Mouse (Mus musculus) embryonic facial prominence, embryonic 12.5 days (tissue): ENCODE results near the gene Kcnh7. TPM values are rescaled to one million over a fixed set of nuclear protein-coding genes. Genes with fewer than 3 reads are reported as not detected.

Experiments used
- ATAC-seq: fragments of 200-750 bp; cut with Nextera tagmentation; 2 replicates; pipeline ENCODE4 v1.8.0; 2017; ENCODE audit not compliant: insufficient number of reproducible peaks, insufficient read depth, low FRiP score, low TSS enrichment
- H3K27ac ChIP-seq: fragments of 300-500 bp; sonication (generic); 2 replicates; pipeline ENCODE4 v1.5.1; 2016; ENCODE audit warnings: mild to moderate bottlenecking
- H3K27me3 ChIP-seq: fragments of 300-500 bp; sonication (generic); 2 replicates; pipeline ENCODE4 v1.6.1; 2016; ENCODE audit warnings: mild to moderate bottlenecking, moderate library complexity
- H3K36me3 ChIP-seq: fragments of 300-500 bp; sonication (generic); 2 replicates; pipeline ENCODE4 v1.6.1; 2016; ENCODE audit warnings: mild to moderate bottlenecking
- H3K4me1 ChIP-seq: fragments of 300-500 bp; sonication (generic); 2 replicates; pipeline ENCODE4 v1.6.1; 2016
- H3K4me2 ChIP-seq: fragments of 300-500 bp; sonication (generic); replicated peaks from 2 replicates; pipeline ENCODE4 v1.6.1; 2016; ENCODE audit warnings: mild to moderate bottlenecking, moderate library complexity
- H3K4me3 ChIP-seq: fragments of 300-500 bp; sonication (generic); 2 replicates; pipeline ENCODE4 v1.5.1; 2016; ENCODE audit warnings: mild to moderate bottlenecking
- H3K9ac ChIP-seq: fragments of 300-500 bp; sonication (generic); 2 replicates; pipeline ENCODE4 v1.6.1; 2016; ENCODE audit warnings: mild to moderate bottlenecking, moderate library complexity
- H3K9me3 ChIP-seq: fragments of 300-500 bp; sonication (generic); 2 replicates; pipeline ENCODE4 v1.6.1; 2016; ENCODE audit warnings: mild to moderate bottlenecking, moderate library complexity
- WGBS: fragments of 180-500 bp; shearing (Covaris S2); methylation state at CpG from one replicate; pipeline ENCODE4 v1.1.7; 2016; 5-methylcytosine and 5-hydroxymethylcytosine counted together
- polyA plus RNA-seq: library from polyadenylated mRNA; unstranded; fragments of >200 nt; fragmentation: Nextera tagmentation; extraction: Ambion mirVana; gene quantifications from 2 replicates; pipeline ENCODE4 v1.2.1, GENCODE M21; 2016

Kcnh7 gene
- polyA plus RNA-seq, 1 experiment from 2014 or later = 1.2 TPM

- WGBS = 58% methylated on average over 3 of the region's 3 CpGs
- no peak overlapping the region for H3K4me3 ChIP-seq
- no peaks in the 10 kb centered on the region for H3K4me1 ChIP-seq
- H3K4me2 ChIP-seq = no peak overlapping the region
- no peak overlapping the region for H3K27ac ChIP-seq
- no peak for ATAC-seq
- H3K27me3 ChIP-seq = no peaks in the 10 kb centered on the region
- no peak overlapping the region for H3K9ac ChIP-seq
- H3K9me3 ChIP-seq = no peaks in the 10 kb centered on the region
- no peaks in the 10 kb centered on the region for H3K36me3 ChIP-seq
These were observed 256.0 kb downstream of the Kcnh7 start for GRCm38 (mm10) chr2:62928065-62928464.

DNA sequence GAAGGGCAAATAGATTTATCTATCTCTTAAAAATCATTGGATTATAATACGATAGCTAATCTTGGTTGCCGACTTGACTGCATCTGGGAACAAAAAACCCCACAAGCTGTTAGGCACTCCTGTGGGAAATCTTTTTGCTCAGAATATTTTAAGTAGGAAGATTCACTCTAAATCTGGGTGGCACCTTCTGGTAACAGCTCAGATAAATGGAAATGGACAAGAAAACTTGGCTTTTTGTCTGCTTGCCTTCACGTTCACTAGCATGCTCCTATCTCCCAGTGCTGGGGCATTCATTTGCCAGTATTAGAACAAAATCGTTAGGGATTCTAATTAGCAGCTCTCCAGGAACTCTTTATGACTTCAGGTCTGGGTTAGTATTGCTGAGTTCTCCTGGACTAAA lies 260.3 kb downstream of the Kcnh7 start:
- H3K4me3 ChIP-seq = no peak overlapping the region
- no peak overlapping the region for H3K9ac ChIP-seq
- no peaks in the 10 kb centered on the region for H3K27me3 ChIP-seq
- 78% methylated on average over 4 of the region's 4 CpGs for WGBS
- H3K36me3 ChIP-seq = no peaks in the 10 kb centered on the region
- no peak overlapping the region for H3K27ac ChIP-seq
- ATAC-seq = no peak
- H3K4me1 ChIP-seq = no peaks in the 10 kb centered on the region
- no peak overlapping the region for H3K4me2 ChIP-seq
- no peaks in the 10 kb centered on the region for H3K9me3 ChIP-seq

DNA sequence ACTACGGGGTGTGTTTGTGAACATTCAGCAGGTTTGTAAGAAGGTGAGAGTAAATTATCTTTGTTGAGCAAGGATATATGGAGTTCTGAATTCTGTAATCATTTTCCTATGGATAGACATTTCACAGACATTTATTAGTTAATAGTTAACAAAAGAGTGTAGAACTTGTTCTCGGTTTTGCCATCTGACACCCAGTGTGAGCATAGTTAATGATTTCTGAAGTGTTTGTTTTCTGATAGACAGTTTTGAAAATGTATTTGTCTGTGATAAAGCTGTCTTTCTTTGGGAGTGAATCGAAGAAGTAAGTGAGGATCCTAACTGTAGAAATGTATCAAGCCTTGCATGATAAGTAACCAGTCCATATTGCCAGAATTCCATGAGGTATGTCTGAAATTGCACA lies 276.4 kb downstream of the Kcnh7 start:
- Histone ChIP-seq H3K36me3 (no peaks in the 10 kb centered on the region), H3K27ac (no peak overlapping the region), H3K4me1 (no peaks in the 10 kb centered on the region), H3K4me3 (no peak overlapping the region), H3K4me2 (no peak overlapping the region), H3K9me3 (no peaks in the 10 kb centered on the region), H3K9ac (no peak overlapping the region), H3K27me3 (no peaks in the 10 kb centered on the region)
- 91% methylated on average over 3 of the region's 3 CpGs for WGBS
- no peak for ATAC-seq

DNA sequence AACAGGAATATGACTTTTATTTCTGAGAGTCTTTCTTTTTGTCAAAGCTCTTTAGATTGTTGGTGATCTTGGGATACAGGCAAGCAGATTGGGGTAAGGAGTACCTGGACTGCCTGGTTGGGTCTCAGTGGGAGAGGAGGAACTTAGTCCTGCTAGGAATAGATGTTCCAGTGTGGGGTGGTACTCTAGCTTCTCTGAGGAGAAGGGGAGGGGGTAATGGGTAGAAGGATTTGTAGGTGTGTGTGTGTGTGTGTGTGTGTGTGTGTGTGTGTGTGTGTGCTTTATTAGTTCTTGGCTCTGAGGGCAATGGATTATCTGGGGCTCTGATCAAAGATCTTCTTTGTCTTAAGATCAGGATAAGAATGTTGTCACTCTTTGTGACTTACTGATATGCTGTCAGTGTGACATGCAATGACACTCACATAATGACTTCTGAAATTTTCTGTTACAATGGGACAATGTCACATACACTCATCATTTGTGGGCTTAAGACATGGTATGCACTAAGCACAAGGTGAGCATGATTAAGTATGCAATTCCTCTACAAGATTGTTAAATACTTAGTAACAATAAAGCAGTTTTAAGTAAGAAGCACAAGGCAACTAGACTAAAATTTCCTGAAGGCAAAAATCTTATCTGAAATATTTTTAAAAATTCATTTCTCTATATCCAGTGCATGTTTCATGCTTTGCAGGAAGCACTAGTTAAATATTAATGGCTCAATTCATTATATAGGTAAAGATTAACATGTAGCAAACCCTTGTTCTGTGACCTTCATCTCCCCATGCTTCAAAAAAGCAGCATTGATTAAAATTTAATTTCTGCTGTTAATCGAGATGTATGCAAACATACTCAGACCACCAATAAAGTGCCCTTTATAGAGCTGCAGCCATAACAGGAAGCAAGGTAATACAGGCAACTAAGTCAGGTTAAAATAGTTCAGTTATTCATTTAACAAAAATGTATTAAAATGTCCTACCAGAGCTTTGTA lies 281.4 kb downstream of the Kcnh7 start:
- no peak for ATAC-seq
- H3K27me3 ChIP-seq = no peaks in the 10 kb centered on the region

GRCm38 (mm10) chr2:62878763-62879162 lies 305.3 kb downstream of the Kcnh7 start:
- WGBS = 77% methylated on average over 4 of the region's 4 CpGs
- H3K27ac ChIP-seq = no peak overlapping the region
- no peaks in the 10 kb centered on the region for H3K9me3 ChIP-seq
- no peaks in the 10 kb centered on the region for H3K4me1 ChIP-seq
- H3K9ac ChIP-seq = no peak overlapping the region
- H3K4me3 ChIP-seq = no peak overlapping the region
- H3K36me3 ChIP-seq = no peaks in the 10 kb centered on the region
- H3K4me2 ChIP-seq = no peak overlapping the region
- no peak for ATAC-seq
- H3K27me3 ChIP-seq = no peaks in the 10 kb centered on the region

More for the DNA sequence above, 281.4 kb downstream of the Kcnh7 start:
- Histone ChIP-seq H3K4me3 (no peak overlapping the region), H3K9me3 (no peaks in the 10 kb centered on the region), H3K36me3 (no peaks in the 10 kb centered on the region), H3K27ac (no peak overlapping the region), H3K4me2 (no peak overlapping the region), H3K4me1 (no peaks in the 10 kb centered on the region), H3K9ac (no peak overlapping the region)
- WGBS = 75% methylated on average over 1 of the region's 1 CpGs

DNA sequence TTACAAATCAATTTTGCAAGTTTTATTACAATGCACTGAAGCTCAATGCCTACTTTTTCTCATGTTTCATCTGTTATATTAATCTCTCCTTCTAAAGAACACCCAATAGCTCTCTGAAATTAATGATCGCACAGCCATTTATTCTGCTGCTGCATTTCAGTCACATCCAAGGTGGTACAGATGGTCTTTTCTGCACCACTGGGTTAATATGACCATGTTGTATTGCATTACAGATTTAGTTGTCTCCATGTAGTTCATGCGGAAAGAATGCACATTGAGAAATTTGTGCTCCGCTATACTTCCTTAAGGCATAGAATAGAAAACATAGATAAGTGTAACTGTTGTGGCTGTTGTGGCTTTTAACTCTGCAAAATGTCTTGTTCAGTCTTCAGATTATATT lies 328.7 kb downstream of the Kcnh7 start:
- no peak overlapping the region for H3K27ac ChIP-seq
- H3K27me3 ChIP-seq = no peaks in the 10 kb centered on the region
- H3K4me2 ChIP-seq = no peak overlapping the region
- no peak for ATAC-seq
- H3K4me3 ChIP-seq = no peak overlapping the region
- no peaks in the 10 kb centered on the region for H3K9me3 ChIP-seq
- WGBS = 85% methylated on average over 3 of the region's 3 CpGs
- H3K9ac ChIP-seq = no peak overlapping the region
- H3K36me3 ChIP-seq = no peaks in the 10 kb centered on the region
- no peaks in the 10 kb centered on the region for H3K4me1 ChIP-seq

- Histone ChIP-seq H3K4me1 (no peaks in the 10 kb centered on the region), H3K27me3 (no peaks in the 10 kb centered on the region), H3K36me3 (no peaks in the 10 kb centered on the region), H3K27ac (no peak overlapping the region), H3K9ac (no peak overlapping the region), H3K4me2 (no peak overlapping the region), H3K4me3 (no peak overlapping the region), H3K9me3 (no peaks in the 10 kb centered on the region)
- WGBS = 78% methylated on average over 1 of the region's 1 CpGs
- no peak for ATAC-seq
These were observed 341.5 kb downstream of the Kcnh7 start for GRCm38 (mm10) chr2:62842630-62843029.

DNA sequence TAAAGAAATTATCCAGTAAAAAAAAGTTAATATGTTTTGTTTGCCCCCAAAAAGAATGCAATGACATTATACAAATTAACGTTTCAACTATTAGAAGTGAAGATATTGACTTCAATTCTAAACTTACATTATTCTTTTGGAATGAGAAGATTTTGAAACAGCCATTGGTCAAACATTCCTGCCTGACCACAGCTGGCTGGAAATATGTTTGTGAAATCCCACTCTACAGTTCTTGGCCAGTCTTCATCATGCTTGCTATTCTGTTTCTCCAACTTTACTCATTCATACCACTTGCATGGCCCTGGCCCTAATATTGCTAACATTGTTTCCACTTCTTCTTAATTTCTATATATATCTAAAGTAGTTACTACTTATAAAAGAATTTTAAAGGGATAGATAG lies 349.8 kb downstream of the Kcnh7 start:
- Histone ChIP-seq H3K9me3 (no peaks in the 10 kb centered on the region), H3K27me3 (no peaks in the 10 kb centered on the region), H3K27ac (no peak overlapping the region), H3K4me3 (no peak overlapping the region), H3K9ac (no peak overlapping the region), H3K4me2 (no peak overlapping the region), H3K4me1 (no peaks in the 10 kb centered on the region), H3K36me3 (no peaks in the 10 kb centered on the region)
- 75% methylated on average over 1 of the region's 1 CpGs for WGBS
- no peak for ATAC-seq

- H3K27me3 ChIP-seq = no peaks in the 10 kb centered on the region
- WGBS = 65% methylated on average over 2 of the region's 2 CpGs
- ATAC-seq = no peak
- no peak overlapping the region for H3K4me3 ChIP-seq
- no peaks in the 10 kb centered on the region for H3K36me3 ChIP-seq
- H3K4me2 ChIP-seq = no peak overlapping the region
- no peak overlapping the region for H3K27ac ChIP-seq
- no peaks in the 10 kb centered on the region for H3K4me1 ChIP-seq
- H3K9me3 ChIP-seq = no peaks in the 10 kb centered on the region
- no peak overlapping the region for H3K9ac ChIP-seq
These were observed 364.9 kb downstream of the Kcnh7 start for GRCm38 (mm10) chr2:62819231-62819630.

- Histone ChIP-seq H3K27ac (no peak overlapping the region), H3K9me3 (no peaks in the 10 kb centered on the region), H3K4me2 (no peak overlapping the region), H3K4me3 (no peak overlapping the region), H3K4me1 (no peaks in the 10 kb centered on the region), H3K27me3 (no peaks in the 10 kb centered on the region), H3K9ac (no peak overlapping the region), H3K36me3 (no peaks in the 10 kb centered on the region)
- ATAC-seq = no peak
- WGBS = 89% methylated on average over 3 of the region's 3 CpGs
These were observed 368.1 kb downstream of the Kcnh7 start for GRCm38 (mm10) chr2:62816016-62816415.

- Histone ChIP-seq H3K9ac (no peak overlapping the region), H3K27me3 (no peaks in the 10 kb centered on the region), H3K4me1 (no peaks in the 10 kb centered on the region), H3K9me3 (no peaks in the 10 kb centered on the region), H3K4me2 (no peak overlapping the region), H3K27ac (no peak overlapping the region), H3K4me3 (no peak overlapping the region), H3K36me3 (no peaks in the 10 kb centered on the region)
- no peak for ATAC-seq
- 59% methylated on average over 4 of the region's 4 CpGs for WGBS
These were observed 375.3 kb downstream of the Kcnh7 start for GRCm38 (mm10) chr2:62808813-62809212.

DNA sequence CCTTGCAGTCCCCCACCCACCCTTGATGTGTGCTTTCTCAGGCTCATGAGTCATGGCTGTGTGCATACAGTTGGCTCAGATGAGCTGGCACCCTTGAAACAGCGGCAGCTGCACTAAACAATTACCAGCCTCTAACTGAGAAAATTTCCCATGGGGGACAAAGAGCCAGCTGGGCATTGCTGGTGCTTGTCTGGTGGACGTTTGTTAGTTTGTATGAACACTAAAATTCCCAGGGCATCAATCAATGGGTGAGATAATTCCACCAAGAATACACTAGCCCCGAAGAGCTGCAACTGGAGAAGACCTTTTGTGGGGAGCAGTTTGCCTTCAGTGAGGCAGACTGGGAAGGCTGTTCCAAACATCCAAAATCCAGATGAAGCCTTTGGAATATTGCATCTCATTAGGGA lies 376.6 kb downstream of the Kcnh7 start:
- WGBS = 50% methylated on average over 3 of the region's 3 CpGs
- peak; percentile 75; the same call in 1 of the 2 replicates for ATAC-seq
- no peak overlapping the region for H3K27ac ChIP-seq
- no peak overlapping the region for H3K4me2 ChIP-seq
- no peaks in the 10 kb centered on the region for H3K9me3 ChIP-seq
- H3K27me3 ChIP-seq = no peaks in the 10 kb centered on the region
- H3K4me1 ChIP-seq = no peaks in the 10 kb centered on the region
- no peak overlapping the region for H3K4me3 ChIP-seq
- no peak overlapping the region for H3K9ac ChIP-seq
- H3K36me3 ChIP-seq = no peaks in the 10 kb centered on the region
